Mouse (Mus musculus) limb, embryonic 10.5 days (tissue): Measurements from ENCODE around the gene Usp43. TPM values are rescaled to one million over a fixed set of nuclear protein-coding genes. Genes with fewer than 3 reads are reported as not detected.

Experiments
- DNase-seq: peaks from one replicate; pipeline ENCODE4 v3.0.0-alpha.2; 2017; ENCODE audit warnings: low spot score
- H3K27ac ChIP-seq: fragments of 300-500 bp; sonication (generic); 2 replicates; pipeline ENCODE4 v1.5.1; 2016; ENCODE audit warnings: mild to moderate bottlenecking
- H3K27me3 ChIP-seq: fragments of 300-500 bp; sonication (generic); 2 replicates; pipeline ENCODE4 v1.6.1; 2016; ENCODE audit warnings: low read depth, mild to moderate bottlenecking; ENCODE audit not compliant: poor library complexity, severe bottlenecking
- H3K36me3 ChIP-seq: fragments of 300-500 bp; sonication (generic); 2 replicates; pipeline ENCODE4 v1.6.1; 2016; ENCODE audit warnings: mild to moderate bottlenecking, moderate library complexity
- H3K4me1 ChIP-seq: fragments of 300-500 bp; sonication (generic); 2 replicates; pipeline ENCODE4 v1.6.1; 2016
- H3K4me3 ChIP-seq: fragments of 300-500 bp; sonication (generic); 2 replicates; pipeline ENCODE4 v1.5.1; 2016; ENCODE audit warnings: mild to moderate bottlenecking, moderate library complexity
- H3K9me3 ChIP-seq: fragments of 300-500 bp; sonication (generic); replicated peaks from 2 replicates; pipeline ENCODE4 v1.6.1; 2016; ENCODE audit warnings: mild to moderate bottlenecking
- WGBS: fragments of 180-500 bp; shearing (Covaris S2); methylation state at CpG from one replicate; pipeline ENCODE4 v1.1.7; 2016; 5-methylcytosine and 5-hydroxymethylcytosine counted together
- polyA plus RNA-seq: library from polyadenylated mRNA; unstranded; fragments of >200 nt; fragmentation: Nextera tagmentation; extraction: Ambion mirVana; gene quantifications from 2 replicates; pipeline ENCODE4 v1.2.1, GENCODE M21; 2016

Usp43 gene
- polyA plus RNA-seq, 1 experiment from 2014 or later, result 1.1 TPM

GRCm38 (mm10) chr11:67925000-67925399, 3.0 kb upstream of the Usp43 start:
- no peak overlapping the region for H3K4me3 ChIP-seq
- peaks cover 24% of the 10 kb centered on the region for H3K27me3 ChIP-seq
- no peaks in the 10 kb centered on the region for H3K9me3 ChIP-seq
- peaks cover 25% of the 10 kb centered on the region for H3K4me1 ChIP-seq
- H3K27ac ChIP-seq, result no peak overlapping the region
- H3K36me3 ChIP-seq, result no peaks in the 10 kb centered on the region
- DNase-seq, result no peak
- WGBS, result 86% methylated on average over 13 of the region's 13 CpGs

DNA sequence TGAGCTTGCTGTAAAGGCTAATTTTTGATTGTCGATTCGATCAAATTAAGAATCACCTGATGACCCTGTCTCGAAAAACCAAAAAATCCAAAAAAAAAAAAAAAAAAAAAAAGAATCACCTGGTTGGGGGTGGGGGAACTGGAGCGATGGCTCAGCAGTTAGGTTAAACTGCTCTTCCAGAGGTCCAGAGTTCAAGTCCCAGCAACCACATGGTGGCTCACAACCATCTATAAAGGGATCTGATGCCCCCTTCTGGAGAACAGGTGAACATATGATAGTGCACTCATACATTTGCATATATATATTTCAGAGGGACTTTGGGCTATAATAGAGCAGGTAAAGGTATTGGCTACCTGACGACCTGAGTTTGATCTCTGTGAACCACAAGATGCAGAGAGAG, 1.8 kb upstream of the Usp43 start:
- no peak for DNase-seq
- H3K4me3 ChIP-seq, result no peak overlapping the region
- H3K36me3 ChIP-seq, result no peaks in the 10 kb centered on the region
- WGBS, result 94% methylated on average over 5 of the region's 5 CpGs
- H3K27me3 ChIP-seq, result peaks cover 37% of the 10 kb centered on the region
- H3K27ac ChIP-seq, result no peak overlapping the region
- H3K9me3 ChIP-seq, result no peaks in the 10 kb centered on the region
- peaks cover 25% of the 10 kb centered on the region for H3K4me1 ChIP-seq

GRCm38 (mm10) chr11:67922755-67923125, 787 bp upstream of the Usp43 start:
- DNase-seq, result peak; percentile 80
- 0% methylated on average over 12 of the region's 12 CpGs for WGBS

GRCm38 (mm10) chr11:67921091-67921826, 694 bp downstream of the Usp43 start:
- H3K9me3 ChIP-seq, result no peaks in the 10 kb centered on the region
- DNase-seq, result peak; percentile 65
- H3K4me1 ChIP-seq, result peaks cover 21% of the 10 kb centered on the region
- H3K27ac ChIP-seq, result peak overlapping the region; percentile 77
- WGBS, result 2% methylated on average over 47 of the region's 47 CpGs
- peaks cover 40% of the 10 kb centered on the region for H3K27me3 ChIP-seq
- peak overlapping the region; percentile 74 for H3K4me3 ChIP-seq
- H3K36me3 ChIP-seq, result no peaks in the 10 kb centered on the region

More at GRCm38 (mm10) chr11:67922755-67923125, 787 bp upstream of the Usp43 start:
- Histone ChIP-seq H3K4me1 (peaks cover 25% of the 10 kb centered on the region), H3K9me3 (no peaks in the 10 kb centered on the region), H3K36me3 (no peaks in the 10 kb centered on the region), H3K27ac (no peak overlapping the region), H3K27me3 (peaks cover 40% of the 10 kb centered on the region), H3K4me3 (peak overlapping the region; percentile 74)

- peak overlapping the region; percentile 74; the same call in 1 of the 2 replicates for H3K4me3 ChIP-seq
- H3K36me3 ChIP-seq, result no peaks in the 10 kb centered on the region
- H3K4me1 ChIP-seq, result peaks cover 21% of the 10 kb centered on the region
- H3K27ac ChIP-seq, result no peak overlapping the region
- H3K27me3 ChIP-seq, result peaks cover 40% of the 10 kb centered on the region
- 53% methylated on average over 9 of the region's 9 CpGs for WGBS
- DNase-seq, result no peak
- no peaks in the 10 kb centered on the region for H3K9me3 ChIP-seq
Measured at GRCm38 (mm10) chr11:67920226-67920960, 1.6 kb downstream of the Usp43 start.

GRCm38 (mm10) chr11:67919593-67919992, 2.4 kb downstream of the Usp43 start:
- Histone ChIP-seq H3K36me3 (no peaks in the 10 kb centered on the region), H3K27me3 (peaks cover 40% of the 10 kb centered on the region), H3K4me3 (no peak overlapping the region), H3K9me3 (no peaks in the 10 kb centered on the region), H3K27ac (no peak overlapping the region), H3K4me1 (peaks cover 21% of the 10 kb centered on the region)
- DNase-seq, result no peak
- WGBS, result 74% methylated on average over 5 of the region's 5 CpGs

DNA sequence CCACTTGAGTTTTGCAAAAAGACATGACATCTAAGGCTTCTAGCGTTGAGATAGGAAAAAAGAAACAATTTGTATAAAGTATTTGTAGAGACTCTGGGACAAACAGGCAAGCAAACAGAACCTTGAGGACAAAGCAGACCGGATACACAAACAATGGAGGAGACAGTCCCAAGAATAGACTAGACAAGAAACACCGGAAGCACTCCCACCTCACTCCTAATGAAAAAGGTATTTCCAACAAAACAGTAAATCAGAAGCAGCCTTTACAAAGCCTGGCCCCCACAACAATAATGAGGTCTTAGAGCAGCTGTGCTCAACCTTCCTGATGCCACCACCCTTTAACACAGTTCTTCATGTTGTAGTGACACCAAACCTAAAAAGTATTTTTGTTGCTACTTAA, 4.8 kb downstream of the Usp43 start:
- Histone ChIP-seq H3K4me1 (peaks cover 12% of the 10 kb centered on the region), H3K27me3 (peaks cover 37% of the 10 kb centered on the region), H3K4me3 (no peak overlapping the region), H3K27ac (no peak overlapping the region), H3K9me3 (no peaks in the 10 kb centered on the region), H3K36me3 (no peaks in the 10 kb centered on the region)
- 88% methylated on average over 3 of the region's 3 CpGs for WGBS
- no peak for DNase-seq

DNA sequence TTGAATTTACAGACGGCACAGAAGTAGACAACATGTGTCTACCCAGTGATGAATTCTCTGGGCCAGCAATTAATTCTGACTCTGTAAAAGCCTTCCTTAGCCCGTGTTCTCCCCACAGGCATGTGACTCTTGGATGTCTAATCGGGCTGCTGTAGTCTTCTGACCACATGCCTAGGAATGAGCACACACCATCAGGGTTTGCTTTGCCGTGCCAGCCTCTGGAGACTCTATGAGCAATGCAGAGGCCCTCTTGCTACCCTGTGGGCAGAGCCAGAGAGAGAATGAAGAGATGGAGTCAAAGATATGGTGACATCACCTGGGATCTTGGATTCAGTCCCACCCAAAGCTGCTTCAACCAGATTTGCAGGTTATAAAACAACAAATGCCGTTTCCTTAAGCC, 10.9 kb downstream of the Usp43 start:
- DNase-seq, result no peak
- Histone ChIP-seq H3K9me3 (no peaks in the 10 kb centered on the region), H3K36me3 (no peaks in the 10 kb centered on the region), H3K27ac (no peak overlapping the region), H3K4me1 (no peaks in the 10 kb centered on the region), H3K4me3 (no peak overlapping the region), H3K27me3 (no peaks in the 10 kb centered on the region)
- WGBS, result 85% methylated on average over 5 of the region's 5 CpGs

- H3K27me3 ChIP-seq, result no peaks in the 10 kb centered on the region
- H3K9me3 ChIP-seq, result no peaks in the 10 kb centered on the region
- H3K36me3 ChIP-seq, result no peaks in the 10 kb centered on the region
- WGBS, result 89% methylated on average over 4 of the region's 4 CpGs
- H3K4me3 ChIP-seq, result no peak overlapping the region
- DNase-seq, result no peak
- H3K4me1 ChIP-seq, result no peaks in the 10 kb centered on the region
- H3K27ac ChIP-seq, result no peak overlapping the region
Measured at GRCm38 (mm10) chr11:67903756-67904155, 18.2 kb downstream of the Usp43 start.

DNA sequence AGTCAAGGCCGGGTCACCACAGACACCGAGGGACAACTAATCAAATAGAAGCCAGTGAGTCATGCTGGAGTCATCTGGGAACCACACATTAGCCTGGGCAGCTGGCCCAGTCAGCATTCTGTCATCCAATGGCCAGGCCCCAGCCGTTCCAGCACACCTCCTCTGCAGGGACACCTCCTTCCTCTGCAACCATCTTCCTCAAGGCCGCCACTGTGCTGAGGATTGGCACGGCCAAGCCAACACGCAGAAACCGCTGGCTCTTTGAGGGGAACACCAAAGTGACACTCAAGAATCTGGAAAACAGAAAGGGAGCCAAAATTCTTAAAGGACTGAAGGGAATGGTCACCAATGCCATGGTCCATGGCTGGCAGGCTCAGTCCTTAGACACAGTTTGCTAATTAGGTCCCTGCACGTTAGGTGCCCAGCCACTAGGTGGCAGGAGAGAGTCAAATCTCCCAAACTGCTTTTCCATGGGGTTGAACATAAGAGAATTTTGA, 24.8 kb downstream of the Usp43 start:
- Histone ChIP-seq H3K36me3 (no peaks in the 10 kb centered on the region), H3K4me1 (no peaks in the 10 kb centered on the region), H3K4me3 (no peak overlapping the region), H3K27ac (no peak overlapping the region), H3K27me3 (no peaks in the 10 kb centered on the region), H3K9me3 (no peaks in the 10 kb centered on the region)
- WGBS, result 66% methylated on average over 8 of the region's 8 CpGs
- peak; percentile 68 for DNase-seq

- no peak overlapping the region for H3K4me3 ChIP-seq
- 74% methylated on average over 7 of the region's 7 CpGs for WGBS
- H3K36me3 ChIP-seq, result no peaks in the 10 kb centered on the region
- H3K4me1 ChIP-seq, result no peaks in the 10 kb centered on the region
- no peak for DNase-seq
- no peaks in the 10 kb centered on the region for H3K9me3 ChIP-seq
- H3K27me3 ChIP-seq, result no peaks in the 10 kb centered on the region
- H3K27ac ChIP-seq, result no peak overlapping the region
Measured at GRCm38 (mm10) chr11:67895641-67896040, 26.3 kb downstream of the Usp43 start.

GRCm38 (mm10) chr11:67888521-67888920, 33.4 kb downstream of the Usp43 start:
- no peaks in the 10 kb centered on the region for H3K36me3 ChIP-seq
- H3K9me3 ChIP-seq, result 0 out of 2 replicates have a peak, but pooled peaks cover 3% of the 10 kb centered on the region
- H3K27me3 ChIP-seq, result no peaks in the 10 kb centered on the region
- WGBS, result 90% methylated on average over 5 of the region's 5 CpGs
- DNase-seq, result no peak
- H3K4me1 ChIP-seq, result no peaks in the 10 kb centered on the region
- H3K27ac ChIP-seq, result no peak overlapping the region
- H3K4me3 ChIP-seq, result no peak overlapping the region

- no peak for DNase-seq
- no peak overlapping the region for H3K4me3 ChIP-seq
- H3K27me3 ChIP-seq, result no peaks in the 10 kb centered on the region
- WGBS, result 95% methylated on average over 2 of the region's 2 CpGs
- no peaks in the 10 kb centered on the region for H3K36me3 ChIP-seq
- no peak overlapping the region for H3K27ac ChIP-seq
- 0 out of 2 replicates have a peak, but pooled peaks cover 3% of the 10 kb centered on the region for H3K9me3 ChIP-seq
- no peaks in the 10 kb centered on the region for H3K4me1 ChIP-seq
Measured at GRCm38 (mm10) chr11:67885921-67886320, 36.0 kb downstream of the Usp43 start.
